Mouse (Mus musculus): ENCODE measurements at regions not wholly inside any gene's neighbourhood (a gene's known extent, or its start where the extent isn't known, plus 50 kb on each side); places are given as distances from the start of the nearest gene placed in this dataset.

DNA sequence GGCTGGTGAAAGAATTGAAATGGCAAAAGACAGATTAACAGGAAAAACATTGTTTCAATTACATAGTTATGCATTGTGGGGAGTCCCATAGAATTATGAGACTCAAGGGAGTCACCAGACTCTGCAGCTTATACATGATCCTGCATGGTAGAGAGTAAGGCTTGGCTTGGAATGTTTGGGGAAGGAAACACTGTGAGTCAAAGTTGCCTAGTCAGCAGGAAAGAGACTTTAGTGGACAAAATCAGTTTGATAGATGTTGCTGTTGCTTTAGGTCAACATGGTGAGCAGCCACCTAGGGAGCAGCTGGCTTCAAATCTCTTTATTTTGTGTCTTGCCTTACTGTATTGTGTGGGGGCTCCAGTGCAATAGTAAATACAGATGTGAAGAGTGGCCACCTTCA, 67.9 kb upstream of the Ezr start:
- TF ChIP-seq CTCF (IDR thresholded peaks at IDR 0.05; ENCODE audit: low read depth) (no peak), EP300 (IDR thresholded peaks at IDR 0.05; ENCODE audit: low read depth) (no peak)

Data from liver, embryonic 14.5 days (tissue).